8 mouse cellular contexts compared by ENCODE assay signal in the genomic region with DNA sequence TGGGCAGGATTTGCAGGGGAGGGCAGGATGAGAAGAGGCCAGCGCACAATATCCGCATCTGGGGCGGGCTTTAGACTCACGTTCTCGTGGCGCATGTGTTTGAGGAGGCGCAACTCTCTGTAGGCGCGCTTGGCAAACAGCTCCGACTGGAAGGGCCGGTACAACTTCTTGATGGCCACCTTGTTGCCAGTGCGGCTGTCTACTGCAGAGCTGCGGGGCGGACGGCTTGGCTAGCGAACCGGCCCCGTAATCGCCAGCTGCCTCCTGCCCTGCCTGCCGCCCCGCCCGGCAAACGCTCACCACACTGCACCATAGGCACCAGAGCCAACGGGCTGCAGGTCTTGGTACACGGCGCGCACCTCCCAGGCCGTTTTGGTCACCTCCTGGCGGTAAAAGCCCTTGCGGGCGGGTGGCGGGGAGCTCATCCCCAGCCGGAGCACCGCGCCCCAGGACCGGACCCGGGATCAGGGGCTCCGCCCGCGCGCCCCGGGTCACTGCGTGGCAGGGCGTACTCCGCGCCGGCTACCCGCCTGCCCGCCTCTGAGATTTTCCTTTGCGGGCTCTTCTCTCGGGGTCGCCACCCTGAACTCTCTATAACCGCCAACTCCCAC. TPM values are rescaled to one million over a fixed set of nuclear protein-coding genes. Genes with fewer than 3 reads are reported as not detected.
DNase-seq lines count a peak whose midpoint lies in the region; ATAC-seq and TF ChIP-seq lines count a peak whose summit lies in the region.

No protein-coding gene starts in this region.

- peak overlapping the region; percentile 84 for H3K9ac ChIP-seq in liver, adult 2 months (ENCODE audit: low read depth, low read length)
- H3K9ac ChIP-seq in heart, adult 2 months (ENCODE audit: low read depth, low read length) = peak overlapping the region; percentile 95
- no peak overlapping the region for H3K9ac ChIP-seq in liver, embryonic 16.5 days (ENCODE audit: low read depth, low read length)

- ATAC-seq in liver, embryonic 16.5 days (ENCODE audit: low read depth) = no peak

- WGBS in liver, adult 2 months = 2% methylated on average over 52 of the region's 53 CpGs
- WGBS in heart, adult 2 months = under 1% methylated on average over 45 of the region's 53 CpGs
- 2% methylated on average over 53 of the region's 53 CpGs for WGBS in liver, embryonic 16.5 days (ENCODE audit: insufficient replicate concordance)
- under 1% methylated on average over 53 of the region's 53 CpGs for WGBS in olfactory bulb, adult 2 months

- H3K4me1 ChIP-seq in liver, adult 2 months (ENCODE audit: control insufficient read depth, insufficient read depth, low read length) = no peaks in the 10 kb centered on the region
- peaks cover 5% of the 10 kb centered on the region; the same call in 1 of the 2 replicates for H3K4me1 ChIP-seq in cortical plate, adult 2 months (ENCODE audit: control insufficient read depth, insufficient read depth, low read length)
- H3K4me1 ChIP-seq in heart, adult 2 months (ENCODE audit: control insufficient read depth, insufficient read depth, low read length) = peaks cover 17% of the 10 kb centered on the region
- no peaks in the 10 kb centered on the region for H3K4me1 ChIP-seq in liver, embryonic 16.5 days (ENCODE audit: control insufficient read depth, low read depth, low read length)
- peaks cover 27% of the 10 kb centered on the region for H3K4me1 ChIP-seq in olfactory bulb, adult 2 months (ENCODE audit: control insufficient read depth, insufficient read depth, low read length)

- H3K4me2 ChIP-seq in liver, embryonic 16.5 days (ENCODE audit: low read depth, low read length) = peak overlapping the region; percentile 42

- TF ChIP-seq POLR2A in liver, adult 2 months (IDR thresholded peaks at IDR 0.05; ENCODE audit: extremely low read depth, insufficient read depth, low read length) = no peak
- TF ChIP-seq POLR2A in cortical plate, adult 2 months (IDR thresholded peaks at IDR 0.05; ENCODE audit: extremely low read depth, insufficient read depth, low read length) = 0 out of 2 replicates have a peak, but pooled peaks have one; percentile 16
- peak; percentile 81 for TF ChIP-seq POLR2A in heart, adult 2 months (IDR thresholded peaks at IDR 0.05; ENCODE audit: insufficient read depth, low read depth, low read length)
- TF ChIP-seq POLR2A in olfactory bulb, adult 2 months (IDR thresholded peaks at IDR 0.05; ENCODE audit: insufficient read depth, low read depth, low read length) = no peak

- TF ChIP-seq CTCF in liver, adult 2 months (IDR thresholded peaks at IDR 0.05; ENCODE audit: low read depth, low read length) = no peak
- TF ChIP-seq CTCF in cortical plate, adult 2 months (IDR thresholded peaks at IDR 0.05; ENCODE audit: extremely low read depth, insufficient read depth, low read length) = no peak
- TF ChIP-seq CTCF in heart, adult 2 months (IDR thresholded peaks at IDR 0.05) = no peak
- TF ChIP-seq CTCF in olfactory bulb, adult 2 months (IDR thresholded peaks at IDR 0.05; ENCODE audit: insufficient read depth, low read depth, low read length) = no peak

- no peaks in the 10 kb centered on the region for H3K9me3 ChIP-seq in liver, embryonic 16.5 days (replicated peaks; ENCODE audit: control insufficient read depth, low read length)

- H3K4me3 ChIP-seq in liver, adult 2 months (ENCODE audit: insufficient read depth, low read depth, low read length) = peak overlapping the region; percentile 79
- peak overlapping the region; percentile 15 for H3K4me3 ChIP-seq in cortical plate, adult 2 months (ENCODE audit: insufficient read depth, low read length)
- peak overlapping the region; percentile 80 for H3K4me3 ChIP-seq in heart, adult 2 months
- H3K4me3 ChIP-seq in liver, embryonic 16.5 days (ENCODE audit: low read depth, low read length) = peak overlapping the region; percentile 42
- peak overlapping the region; percentile 47 for H3K4me3 ChIP-seq in olfactory bulb, adult 2 months (ENCODE audit: insufficient read depth, low read depth, low read length)

- intact Hi-C loops in heart, adult 2 months (cut with DNase I) = loop anchor here (2.0 to 10.0 kb wide), 2 partner anchors 17 to 235 kb away; a partner anchor contains a TSS

- TF ChIP-seq EP300 in heart, adult 2 months (IDR thresholded peaks at IDR 0.05; ENCODE audit: insufficient read depth, low read depth, low read length) = no peak

- H3K36me3 ChIP-seq in liver, adult 2 months (ENCODE audit: control insufficient read depth, insufficient read depth, low read length) = no peaks in the 10 kb centered on the region
- no peaks in the 10 kb centered on the region for H3K36me3 ChIP-seq in heart, adult 2 months (ENCODE audit: control insufficient read depth, insufficient read depth, low read length)
- no peaks in the 10 kb centered on the region for H3K36me3 ChIP-seq in liver, embryonic 16.5 days (ENCODE audit: control insufficient read depth, insufficient read depth)

- no peak for DNase-seq in liver, adult 2 months (ENCODE audit: extremely low read depth, low read depth, low spot score)
- no peak for DNase-seq in liver
- DNase-seq in heart, adult 2 months = peak; percentile 75 to 84
- DNase-seq in kidney, adult 18-20 months = peak; percentile 58
- DNase-seq in ovary, postnatal 10 days (ENCODE audit: low spot score) = no peak

- peak overlapping the region; percentile 59 for H3K27ac ChIP-seq in liver, adult 2 months (replicated peaks; ENCODE audit: insufficient read depth, low read depth, low read length)
- no peak overlapping the region for H3K27ac ChIP-seq in cortical plate, adult 2 months (ENCODE audit: insufficient read depth, low read length)
- H3K27ac ChIP-seq in heart, adult 2 months = peak overlapping the region; percentile 91
- no peak overlapping the region for H3K27ac ChIP-seq in liver, embryonic 16.5 days (ENCODE audit: low read length)
- H3K27ac ChIP-seq in olfactory bulb, adult 2 months (ENCODE audit: insufficient read depth, low read depth, low read length) = no peak overlapping the region

- H3K27me3 ChIP-seq in liver, adult 2 months (ENCODE audit: control insufficient read depth, insufficient read depth, low read length) = no peaks in the 10 kb centered on the region
- H3K27me3 ChIP-seq in heart, adult 2 months (ENCODE audit: control insufficient read depth, insufficient read depth, low read length) = no peaks in the 10 kb centered on the region
- H3K27me3 ChIP-seq in liver, embryonic 16.5 days (ENCODE audit: control insufficient read depth, insufficient read depth, low read depth, low read length) = peaks cover 70% of the 10 kb centered on the region

- no peaks in the 10 kb centered on the region for H3K79me2 ChIP-seq in liver, adult 2 months (ENCODE audit: control insufficient read depth, insufficient read depth, low read length)
- H3K79me2 ChIP-seq in heart, adult 2 months (replicated peaks; ENCODE audit: control insufficient read depth, insufficient read depth, low read length) = no peaks in the 10 kb centered on the region

RNA-seq across cellular contexts. Expression of a gene that starts 0.3 kb away (rescaled TPM):
- 2.4 and 3.3 TPM in 2 replicates for total RNA-seq in liver, adult 2 months (2014; rRNA removed)
- polyA plus RNA-seq in liver, adult 2 months (2012; rRNA removed) = 1.6 and 2.1 TPM in 2 replicates
- 21.0 and 22.3 TPM in 2 replicates for polyA plus RNA-seq in cortical plate, adult 2 months (2012; rRNA removed)
- 10 to 100 TPM; 20.7 to 21.1 TPM for total RNA-seq in heart, adult 2 months (2021)
- polyA plus RNA-seq in heart, adult 2 months (2012; rRNA removed) = 30.5 and 43.2 TPM in 2 replicates
- 1.1 and 1.9 TPM in 2 replicates for polyA plus RNA-seq in liver, embryonic 16.5 days (2015; fragmentation: Nextera tagmentation; extraction: Ambion mirVana)
- not detected in 2 replicates for polyA plus RNA-seq in olfactory bulb, adult 2 months (2012; ENCODE audit: insufficient read depth, insufficient read length, low replicate concordance, missing spikeins)

RNA-seq across cellular contexts. Expression of a gene that starts 9.3 kb away (rescaled TPM):
- 0.74 and 1.1 TPM in 2 replicates for total RNA-seq in liver, adult 2 months (2014; rRNA removed)
- 1.1 and 1.3 TPM in 2 replicates for polyA plus RNA-seq in liver, adult 2 months (2012; rRNA removed)
- 91.5 and 93.7 TPM in 2 replicates for polyA plus RNA-seq in cortical plate, adult 2 months (2012; rRNA removed)
- 1 to 10 TPM; 1.9 to 2.0 TPM for total RNA-seq in heart, adult 2 months (2021)
- 4.7 and 5.2 TPM in 2 replicates for polyA plus RNA-seq in heart, adult 2 months (2012; rRNA removed)
- 0.83 and 0.97 TPM in 2 replicates for polyA plus RNA-seq in liver, embryonic 16.5 days (2015; fragmentation: Nextera tagmentation; extraction: Ambion mirVana)
- polyA plus RNA-seq in olfactory bulb, adult 2 months (2012; ENCODE audit: insufficient read depth, insufficient read length, low replicate concordance, missing spikeins) = not detected in 2 replicates

RNA-seq across cellular contexts. Expression of a gene that starts 11.7 kb away (rescaled TPM):
- total RNA-seq in liver, adult 2 months (2014; rRNA removed) = 10.0 and 10.5 TPM in 2 replicates
- polyA plus RNA-seq in liver, adult 2 months (2012; rRNA removed) = 16.8 and 22.0 TPM in 2 replicates
- polyA plus RNA-seq in cortical plate, adult 2 months (2012; rRNA removed) = 31.3 and 36.0 TPM in 2 replicates
- 1 to 10 TPM; 6.3 to 7.6 TPM for total RNA-seq in heart, adult 2 months (2021)
- 19.5 and 23.1 TPM in 2 replicates for polyA plus RNA-seq in heart, adult 2 months (2012; rRNA removed)
- 8.2 and 9.7 TPM in 2 replicates for polyA plus RNA-seq in liver, embryonic 16.5 days (2015; fragmentation: Nextera tagmentation; extraction: Ambion mirVana)
- not detected in 2 replicates for polyA plus RNA-seq in olfactory bulb, adult 2 months (2012; ENCODE audit: insufficient read depth, insufficient read length, low replicate concordance, missing spikeins)

RNA-seq across cellular contexts. Expression of a gene that starts 17.2 kb away (rescaled TPM):
- 6.5 and 7.5 TPM in 2 replicates for total RNA-seq in liver, adult 2 months (2014; rRNA removed)
- 9.1 and 13.2 TPM in 2 replicates for polyA plus RNA-seq in liver, adult 2 months (2012; rRNA removed)
- polyA plus RNA-seq in cortical plate, adult 2 months (2012; rRNA removed) = 31.8 and 34.1 TPM in 2 replicates
- 1 to 10 TPM; 7.3 to 8.7 TPM for total RNA-seq in heart, adult 2 months (2021)
- 16.2 and 18.7 TPM in 2 replicates for polyA plus RNA-seq in heart, adult 2 months (2012; rRNA removed)
- 5.8 and 6.3 TPM in 2 replicates for polyA plus RNA-seq in liver, embryonic 16.5 days (2015; fragmentation: Nextera tagmentation; extraction: Ambion mirVana)
- polyA plus RNA-seq in olfactory bulb, adult 2 months (2012; ENCODE audit: insufficient read depth, insufficient read length, low replicate concordance, missing spikeins) = 77.8 TPM in 1 of 2 replicates, not detected in the other

RNA-seq across cellular contexts. Expression of a gene that starts 40.4 kb away (rescaled TPM):
- total RNA-seq in liver, adult 2 months (2014; rRNA removed) = 80.0 and 111 TPM in 2 replicates
- 189 and 199 TPM in 2 replicates for polyA plus RNA-seq in liver, adult 2 months (2012; rRNA removed)
- polyA plus RNA-seq in cortical plate, adult 2 months (2012; rRNA removed) = 51.0 and 52.9 TPM in 2 replicates
- total RNA-seq in heart, adult 2 months (2021) = 10 to 100 TPM; 75.7 to 93.5 TPM
- polyA plus RNA-seq in heart, adult 2 months (2012; rRNA removed) = 92.3 and 121 TPM in 2 replicates
- 26.2 and 31.9 TPM in 2 replicates for polyA plus RNA-seq in liver, embryonic 16.5 days (2015; fragmentation: Nextera tagmentation; extraction: Ambion mirVana)
- 46.6 TPM in 1 of 2 replicates, not detected in the other for polyA plus RNA-seq in olfactory bulb, adult 2 months (2012; ENCODE audit: insufficient read depth, insufficient read length, low replicate concordance, missing spikeins)

Comparison
In these comparisons a context has a peak if more than half of its experiments do, and no peak if none do; other contexts are left out.
1. H3K27ac ChIP-seq: peak in liver, adult 2 months (single experiment) and heart, adult 2 months (single experiment); none in cortical plate, adult 2 months (single experiment), liver, embryonic 16.5 days (single experiment) and olfactory bulb, adult 2 months (single experiment).
2. DNase-seq: peak in heart, adult 2 months (2 of 2) and kidney, adult 18-20 months (single experiment); none in liver, adult 2 months (single experiment), liver (single experiment) and ovary, postnatal 10 days (single experiment).
3. H3K4me3 ChIP-seq: peak in every context shown above with its lines; median percentile 80 in heart, adult 2 months; 79 in liver, adult 2 months; 47 in olfactory bulb, adult 2 months; 42 in liver, embryonic 16.5 days; 15 in cortical plate, adult 2 months.
4. POLR2A ChIP-seq: peak in cortical plate, adult 2 months (single experiment) and heart, adult 2 months (single experiment); none in liver, adult 2 months (single experiment) and olfactory bulb, adult 2 months (single experiment).